ENCODE assay signal across 8 mouse cellular contexts in genomic region chr7:110121516-110122288, GRCm38 (mm10). TPM values are rescaled to one million over a fixed set of nuclear protein-coding genes. Genes with fewer than 3 reads are reported as not detected.
A peak's percentile ranks its signal among the peaks of the same experiment; 100 is the strongest.
DNase-seq lines count a peak whose midpoint lies in the region; ATAC-seq and TF ChIP-seq lines count a peak whose summit lies in the region.

Gene Wee1, plus strand, starts transcription at chr7:110122046.

- no peak for TF ChIP-seq POLR2A in bone marrow macrophage, adult 2 months (IDR thresholded peaks at IDR 0.05; ENCODE audit: borderline replicate concordance, low read depth, low read length)
- peak; percentile 67 for TF ChIP-seq POLR2A in embryonic fibroblast, embryonic 13.5 days (IDR thresholded peaks at IDR 0.05; ENCODE audit: low read depth, low read length)
- TF ChIP-seq POLR2A in liver, adult 2 months (IDR thresholded peaks at IDR 0.05; ENCODE audit: extremely low read depth, insufficient read depth, low read length), result peak; percentile 63; the same call in 1 of the 2 replicates
- TF ChIP-seq POLR2A in myocyte (IDR thresholded peaks at IDR 0.05; ENCODE audit: insufficient read length, low read depth), result peak; percentile 75

- peak within 1 kb of the TSS; percentile 66 for H3K4me2 ChIP-seq in heart, embryonic 11.5 days
- peak within 1 kb of the TSS; percentile 74 for H3K4me2 ChIP-seq in kidney, embryonic 16.5 days (replicated peaks; ENCODE audit: low read depth, low read length)
- H3K4me2 ChIP-seq in myocyte (ENCODE audit: low read depth), result peak within 1 kb of the TSS; percentile 97

- H3K27me3 ChIP-seq in heart, embryonic 11.5 days (ENCODE audit: control insufficient read depth, insufficient read depth, low read length), result no peaks in the 10 kb centered on the region
- H3K27me3 ChIP-seq in kidney, embryonic 16.5 days (ENCODE audit: insufficient read depth, low read length), result no peaks in the 10 kb centered on the region
- no peaks in the 10 kb centered on the region for H3K27me3 ChIP-seq in liver, adult 2 months (ENCODE audit: control insufficient read depth, insufficient read depth, low read length)
- no peaks in the 10 kb centered on the region for H3K27me3 ChIP-seq in myocyte (ENCODE audit: control insufficient read depth, insufficient read depth, insufficient read length)
- no peaks in the 10 kb centered on the region for H3K27me3 ChIP-seq in splenic B cell, adult 2 months (ENCODE audit: control insufficient read depth, insufficient read depth, low read length, poor library complexity, severe bottlenecking)

- H3K79me2 ChIP-seq in liver, adult 2 months (ENCODE audit: control insufficient read depth, insufficient read depth, low read length), result no peaks in the 10 kb centered on the region
- peaks cover 39% of the 10 kb centered on the region for H3K79me2 ChIP-seq in myocyte (ENCODE audit: control insufficient read depth, insufficient read depth)

- H3K9me3 ChIP-seq in heart, embryonic 11.5 days (replicated peaks; ENCODE audit: control insufficient read depth, low read length), result no peaks in the 10 kb centered on the region
- no peaks in the 10 kb centered on the region for H3K9me3 ChIP-seq in kidney, embryonic 16.5 days (ENCODE audit: low read length)

- H3K4me3 ChIP-seq in bone marrow macrophage, adult 2 months (ENCODE audit: insufficient read depth, low read length), result peak within 1 kb of the TSS; percentile 96
- peak within 1 kb of the TSS; percentile 91 for H3K4me3 ChIP-seq in embryonic fibroblast, embryonic 13.5 days (ENCODE audit: insufficient read depth, low read length)
- H3K4me3 ChIP-seq in heart, embryonic 11.5 days (ENCODE audit: low read depth, low read length), result peak within 1 kb of the TSS; percentile 91
- H3K4me3 ChIP-seq in kidney, embryonic 16.5 days (ENCODE audit: low read length), result peak within 1 kb of the TSS; percentile 84
- H3K4me3 ChIP-seq in liver, adult 2 months (ENCODE audit: insufficient read depth, low read depth, low read length), result peak within 1 kb of the TSS; percentile 91
- H3K4me3 ChIP-seq in myocyte, result peak within 1 kb of the TSS; percentile 85

- ATAC-seq in heart, embryonic 11.5 days (replicated peaks; ENCODE audit: insufficient number of reproducible peaks, low FRiP score, low TSS enrichment), result peak; percentile 99
- peak; percentile 99 for ATAC-seq in kidney, embryonic 16.5 days (ENCODE audit: low FRiP score, low TSS enrichment)

- peaks cover 13% of the 10 kb centered on the region for H3K4me1 ChIP-seq in bone marrow macrophage, adult 2 months (ENCODE audit: control insufficient read depth, insufficient read depth, low read length)
- peaks cover 6% of the 10 kb centered on the region; the same call in 1 of the 2 replicates for H3K4me1 ChIP-seq in embryonic fibroblast, embryonic 13.5 days (ENCODE audit: control insufficient read depth, insufficient read depth, low read length)
- peaks cover 20% of the 10 kb centered on the region; the same call in 1 of the 2 replicates for H3K4me1 ChIP-seq in heart, embryonic 11.5 days (ENCODE audit: control insufficient read depth, insufficient read depth, low read length)
- H3K4me1 ChIP-seq in kidney, embryonic 16.5 days (ENCODE audit: insufficient read depth, low read length), result peaks cover 22% of the 10 kb centered on the region
- H3K4me1 ChIP-seq in liver, adult 2 months (ENCODE audit: control insufficient read depth, insufficient read depth, low read length), result peaks cover 8% of the 10 kb centered on the region

- H3K36me3 ChIP-seq in heart, embryonic 11.5 days (ENCODE audit: control insufficient read depth, insufficient read depth, low read length), result no peaks in the 10 kb centered on the region
- peaks cover 3% of the 10 kb centered on the region; the same call in 1 of the 2 replicates for H3K36me3 ChIP-seq in kidney, embryonic 16.5 days (ENCODE audit: insufficient read depth, low read length)
- no peaks in the 10 kb centered on the region for H3K36me3 ChIP-seq in liver, adult 2 months (ENCODE audit: control insufficient read depth, insufficient read depth, low read length)
- H3K36me3 ChIP-seq in myocyte (ENCODE audit: control insufficient read depth, insufficient read depth), result no peaks in the 10 kb centered on the region
- no peaks in the 10 kb centered on the region for H3K36me3 ChIP-seq in splenic B cell, adult 2 months (ENCODE audit: control insufficient read depth, insufficient read depth, low read length, poor library complexity, severe bottlenecking)

- under 1% methylated on average over 80 of the region's 81 CpGs for WGBS in heart, embryonic 11.5 days (ENCODE audit: insufficient replicate concordance)
- WGBS in kidney, embryonic 16.5 days, result under 1% methylated on average over 81 of the region's 81 CpGs
- WGBS in liver, adult 2 months, result under 1% methylated on average over 81 of the region's 81 CpGs

- peak; percentile 99 for DNase-seq in A20 (ENCODE audit: low read depth, low spot score)
- DNase-seq in liver, adult 2 months (ENCODE audit: extremely low read depth, low read depth, low spot score), result peak; percentile 96
- peak; percentile 98 for DNase-seq in splenic B cell, adult 2 months (ENCODE audit: low read depth, low spot score)

- H3K9ac ChIP-seq in heart, embryonic 11.5 days (ENCODE audit: low read depth, low read length), result peak within 1 kb of the TSS; percentile 95
- peak within 1 kb of the TSS; percentile 81 for H3K9ac ChIP-seq in kidney, embryonic 16.5 days (replicated peaks; ENCODE audit: low read length)
- peak within 1 kb of the TSS; percentile 96 for H3K9ac ChIP-seq in liver, adult 2 months (ENCODE audit: low read depth, low read length)

- peak within 1 kb of the TSS; percentile 88 for H3ac ChIP-seq in myocyte (ENCODE audit: control insufficient read depth, insufficient read length)

- peak within 1 kb of the TSS; percentile 74 for H3K27ac ChIP-seq in bone marrow macrophage, adult 2 months (ENCODE audit: insufficient read depth, low read depth, low read length)
- H3K27ac ChIP-seq in embryonic fibroblast, embryonic 13.5 days (ENCODE audit: insufficient read depth, low read length), result peak within 1 kb of the TSS; percentile 49
- H3K27ac ChIP-seq in heart, embryonic 11.5 days (ENCODE audit: low read depth, low read length), result peak within 1 kb of the TSS; percentile 95
- H3K27ac ChIP-seq in kidney, embryonic 16.5 days (ENCODE audit: low read length), result peak within 1 kb of the TSS; percentile 94
- H3K27ac ChIP-seq in liver, adult 2 months (replicated peaks; ENCODE audit: insufficient read depth, low read depth, low read length), result peak within 1 kb of the TSS; percentile 86

- no peak for TF ChIP-seq CTCF in bone marrow macrophage, adult 2 months (IDR thresholded peaks at IDR 0.05; ENCODE audit: low read depth, low read length)
- TF ChIP-seq CTCF in embryonic fibroblast, embryonic 13.5 days (IDR thresholded peaks at IDR 0.05; ENCODE audit: borderline replicate concordance, insufficient read depth, low read length), result no peak
- no peak for TF ChIP-seq CTCF in liver, adult 2 months (IDR thresholded peaks at IDR 0.05; ENCODE audit: low read depth, low read length)

TF ChIP-seq in myocyte, 11 proteins besides CTCF, POLR2A, EP300 and RAD21:
- TF ChIP-seq E2F4 (IDR thresholded peaks at IDR 0.05; ENCODE audit: insufficient read depth) (peak; percentile 83), MYOG (IDR thresholded peaks at IDR 0.05; ENCODE audit: control insufficient read depth in 1 of 3, insufficient read depth in 1 of 3, insufficient read length in 2 of 3, low read depth in 2 of 3) (peak in 1 of 3 experiments; percentile 6), TCF12 (IDR thresholded peaks at IDR 0.05; ENCODE audit: insufficient read depth, poor library complexity, severe bottlenecking) (no peak), MYOD1 (IDR thresholded peaks at IDR 0.05; ENCODE audit: control insufficient read depth in 1 of 3, insufficient read length in 2 of 3, low read depth in 2 of 3) (peak in 1 of 3 experiments; percentile 37), REST (IDR thresholded peaks at IDR 0.05; ENCODE audit: insufficient read depth, insufficient read length) (no peak), USF1 (IDR thresholded peaks at IDR 0.05; ENCODE audit: low read depth) (peak; percentile 94), SRF (IDR thresholded peaks at IDR 0.05; ENCODE audit: control insufficient read depth, insufficient read length, low read depth) (peak; percentile 32), POLR2AphosphoS2 (IDR thresholded peaks at IDR 0.05; ENCODE audit: insufficient read length, low read depth) (peak; percentile 70), TCF3 (IDR thresholded peaks at IDR 0.05; ENCODE audit: insufficient read length, low read depth) (no peak), MAX (IDR thresholded peaks at IDR 0.05; ENCODE audit: low read depth) (no peak), CEBPB (IDR thresholded peaks at IDR 0.05; ENCODE audit: insufficient read depth, poor library complexity, severe bottlenecking) (no peak)

RNA-seq across cellular contexts. Expression of gene Wee1, which starts in this region (rescaled TPM):
- polyA plus RNA-seq in bone marrow macrophage, adult 2 months (2012; ENCODE audit: insufficient read depth, insufficient read length, missing spikeins), result 7.1 and 7.2 TPM in 2 replicates
- 18.5 and 21.6 TPM in 2 replicates for polyA plus RNA-seq in embryonic fibroblast, embryonic 13.5 days (2011; ENCODE audit: insufficient read length, low read depth, missing spikeins)
- 25.0 and 25.9 TPM in 2 replicates for polyA plus RNA-seq in heart, embryonic 11.5 days (2014; fragmentation: Nextera tagmentation; extraction: Ambion mirVana)
- polyA plus RNA-seq in kidney, embryonic 16.5 days (2015; fragmentation: Nextera tagmentation; extraction: Ambion mirVana), result 20.6 TPM in 2 replicates
- total RNA-seq in liver, adult 2 months (2014; rRNA removed), result 4.1 and 5.3 TPM in 2 replicates
- polyA plus RNA-seq in liver, adult 2 months (2012; rRNA removed), result 0.40 and 0.51 TPM in 2 replicates
- polyA plus RNA-seq in myocyte (2012; fragmentation: generic; extraction: Trizol), result 4.6 TPM

Comparison
In these comparisons a context has a peak if more than half of its experiments do, and no peak if none do; other contexts are left out.
1. Peak in every context shown above with its lines: DNase-seq, ATAC-seq, H3K4me3 ChIP-seq and H3K27ac ChIP-seq.